Comparison of ENCODE assay signal across 7 mouse cellular contexts in the genomic region with DNA sequence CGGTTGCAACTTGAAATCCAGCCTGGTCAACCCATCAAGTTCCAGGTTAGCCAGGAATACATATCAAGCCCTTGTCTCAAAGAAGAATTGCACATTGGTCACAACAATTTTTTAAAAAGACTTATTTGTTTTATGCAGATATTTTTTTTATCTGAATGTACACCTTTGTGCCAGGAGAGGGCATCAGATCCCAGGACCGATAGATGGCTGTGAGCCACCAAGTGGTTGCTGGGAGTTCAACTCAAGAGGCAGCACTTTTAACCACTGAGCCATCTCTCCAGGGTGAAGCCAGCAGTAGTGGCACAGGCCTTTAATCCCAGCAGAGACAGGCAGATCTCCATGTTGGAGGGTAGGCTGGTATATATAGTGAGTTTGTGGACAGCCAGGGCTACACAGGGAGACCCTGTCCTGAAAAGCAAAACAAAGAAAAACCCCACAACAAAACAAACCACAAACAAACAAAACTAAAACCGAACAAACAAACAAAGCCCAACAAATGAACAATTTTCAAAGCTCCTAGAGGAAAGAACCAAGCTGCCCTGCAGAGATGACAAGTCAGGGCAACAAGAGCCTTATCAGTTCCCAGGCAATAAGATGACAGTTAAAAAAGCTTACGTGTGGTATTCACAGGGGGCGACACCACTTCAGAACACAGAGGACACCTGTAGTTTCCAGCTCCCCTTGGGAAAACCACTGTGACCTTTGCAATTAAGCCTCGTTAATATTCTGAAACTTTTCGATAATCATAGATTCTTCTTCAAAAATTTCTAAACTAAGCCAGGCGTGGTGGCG. TPM values are rescaled to one million over a fixed set of nuclear protein-coding genes. Genes with fewer than 3 reads are reported as not detected.
DNase-seq lines count a peak whose midpoint lies in the region; ATAC-seq and TF ChIP-seq lines count a peak whose summit lies in the region.

No protein-coding gene starts in this region.

- no peak for DNase-seq in left cerebral cortex, adult 2 months (ENCODE audit: extremely low spot score in 1 of 2, low spot score in 2 of 2)
- DNase-seq in left cerebral cortex, postnatal 36 days (ENCODE audit: low spot score in 2 of 2): no peak
- DNase-seq in ES-CJ7 (ENCODE audit: low read depth, low spot score) (peak; percentile 83), liver (peak; percentile 41)
- DNase-seq in adrenal gland, postnatal 36 days: peak; percentile 64
- peak; percentile 59 for DNase-seq in retina, postnatal 1 day

- intact Hi-C loops in left cerebral cortex, adult 2 months (cut with DNase I): no loop called here
- intact Hi-C loops in left cerebral cortex, postnatal 36 days (cut with DNase I): no loop called here

- H3K27ac ChIP-seq in left cerebral cortex, adult 2 months: no peak overlapping the region

- no peak overlapping the region for H3K4me3 ChIP-seq in left cerebral cortex, adult 2 months

- peak; percentile 47 for TF ChIP-seq CTCF in left cerebral cortex, adult 2 months (IDR thresholded peaks at IDR 0.05)

- no peak for ATAC-seq in erythroblast, adult 5-6 weeks (replicated peaks; ENCODE audit: low FRiP score, poor library complexity, severe bottlenecking)

RNA-seq across cellular contexts. Expression of gene Os9, which starts 4.5 kb away (rescaled TPM):
- total RNA-seq in left cerebral cortex, adult 2 months (2021): 100 to 1,000 TPM; 109 to 114 TPM
- 100 to 1,000 TPM; 118 to 119 TPM for total RNA-seq in left cerebral cortex, postnatal 36 days (2021)
- total RNA-seq in adrenal gland, postnatal 36 days (2021): 100 to 1,000 TPM; 120 to 138 TPM
- 15.0 and 17.1 TPM in 2 replicates for total RNA-seq in erythroblast, adult 5-6 weeks (2015; ENCODE audit: low replicate concordance)
- total RNA-seq in erythroblast, adult 5-6 weeks (2017; ENCODE audit: low replicate concordance): 59.5 and 60.7 TPM in 2 replicates

RNA-seq across cellular contexts. Expression of gene B4galnt1, which starts 39.6 kb away (rescaled TPM):
- total RNA-seq in left cerebral cortex, adult 2 months (2021): 100 to 1,000 TPM; 122 to 125 TPM
- total RNA-seq in left cerebral cortex, postnatal 36 days (2021): 100 to 1,000 TPM; 116 to 122 TPM
- 1 to 10 TPM; 6.3 to 6.8 TPM for total RNA-seq in adrenal gland, postnatal 36 days (2021)
- 33.0 and 34.3 TPM in 2 replicates for total RNA-seq in erythroblast, adult 5-6 weeks (2015; ENCODE audit: low replicate concordance)
- 8.1 and 17.6 TPM in 2 replicates for total RNA-seq in erythroblast, adult 5-6 weeks (2017; ENCODE audit: low replicate concordance)

RNA-seq across cellular contexts. Expression of gene Agap2, which starts 50.3 kb away (rescaled TPM):
- total RNA-seq in left cerebral cortex, adult 2 months (2021): 100 to 1,000 TPM; 627 to 694 TPM
- total RNA-seq in left cerebral cortex, postnatal 36 days (2021): 100 to 1,000 TPM; 680 to 686 TPM
- 1 to 10 TPM; 2.2 to 3.4 TPM for total RNA-seq in adrenal gland, postnatal 36 days (2021)
- total RNA-seq in erythroblast, adult 5-6 weeks (2015; ENCODE audit: low replicate concordance): 1.9 and 6.5 TPM in 2 replicates
- total RNA-seq in erythroblast, adult 5-6 weeks (2017; ENCODE audit: low replicate concordance): 2.0 and 4.0 TPM in 2 replicates

RNA-seq across cellular contexts. Expression of gene Slc26a10, which starts 55.0 kb away (rescaled TPM):
- 1 to 10 TPM; 3.8 TPM for total RNA-seq in left cerebral cortex, adult 2 months (2021)
- total RNA-seq in left cerebral cortex, postnatal 36 days (2021): 1 to 10 TPM; 1.8 to 4.4 TPM
- 1 to 10 TPM in 1 of 2 experiments, under 1 TPM in 1; 0.89 to 1.1 TPM for total RNA-seq in adrenal gland, postnatal 36 days (2021)
- not detected in 2 replicates for total RNA-seq in erythroblast, adult 5-6 weeks (2015; ENCODE audit: low replicate concordance)
- 0.28 TPM in 1 of 2 replicates, not detected in the other for total RNA-seq in erythroblast, adult 5-6 weeks (2017; ENCODE audit: low replicate concordance)

RNA-seq across cellular contexts. Expression of gene Tspan31, which starts 55.3 kb away (rescaled TPM):
- 10 to 100 TPM; 63.7 to 64.4 TPM for total RNA-seq in left cerebral cortex, adult 2 months (2021)
- total RNA-seq in left cerebral cortex, postnatal 36 days (2021): 10 to 100 TPM; 63.5 to 66.3 TPM
- total RNA-seq in adrenal gland, postnatal 36 days (2021): 100 to 1,000 TPM; 106 to 118 TPM
- 25.3 and 30.4 TPM in 2 replicates for total RNA-seq in erythroblast, adult 5-6 weeks (2015; ENCODE audit: low replicate concordance)
- 8.6 and 19.0 TPM in 2 replicates for total RNA-seq in erythroblast, adult 5-6 weeks (2017; ENCODE audit: low replicate concordance)

Comparison
In these comparisons a context has a peak if more than half of its experiments do, and no peak if none do; other contexts are left out.
1. DNase-seq: peak in ES-CJ7 (single experiment), adrenal gland, postnatal 36 days (2 of 2), liver (single experiment) and retina, postnatal 1 day (single experiment); none in left cerebral cortex, adult 2 months (0 of 2) and left cerebral cortex, postnatal 36 days (0 of 2).
2. RNA of gene Agap2, which starts 50.3 kb away (total RNA-seq): 627 to 694 TPM in left cerebral cortex, adult 2 months and 680 to 686 TPM in left cerebral cortex, postnatal 36 days; 1.9 to 6.5 TPM in erythroblast, adult 5-6 weeks and 2.2 to 3.4 TPM in adrenal gland, postnatal 36 days; every median in the first group is over 10 times any median in the second.